Mouse (Mus musculus): ENCODE measurements at regions not wholly inside any gene's neighbourhood (a gene's known extent, or its start where the extent isn't known, plus 50 kb on each side); places are given as distances from the start of the nearest gene placed in this dataset.

GRCm38 (mm10) chr6:143287322-143287721 is 120.3 kb downstream of the Etnk1 start:
- Histone ChIP-seq H3K4me3 (replicated peaks; ENCODE audit: extremely low read depth, low read depth, low read length) (no peak overlapping the region), H3K4me1 (ENCODE audit: control insufficient read depth, insufficient read depth, low read length) (no peaks in the 10 kb centered on the region)
- WGBS, result 92% methylated on average over 15 of the region's 15 CpGs
- no peak for DNase-seq
- TF ChIP-seq CTCF (IDR thresholded peaks at IDR 0.05; ENCODE audit: insufficient read depth, low read length) (no peak), POLR2A (IDR thresholded peaks at IDR 0.05; ENCODE audit: borderline replicate concordance, extremely low read depth, low read depth, low read length) (no peak)

- TF ChIP-seq CTCF (IDR thresholded peaks at IDR 0.05; ENCODE audit: insufficient read depth, low read length) (no peak), POLR2A (IDR thresholded peaks at IDR 0.05; ENCODE audit: borderline replicate concordance, extremely low read depth, low read depth, low read length) (no peak)
- 81% methylated on average over 19 of the region's 19 CpGs for whole genome bisulfite sequencing
- no peak for DNase-seq
- Histone ChIP-seq H3K4me3 (replicated peaks; ENCODE audit: extremely low read depth, low read depth, low read length) (no peak overlapping the region), H3K4me1 (ENCODE audit: control insufficient read depth, insufficient read depth, low read length) (peaks cover 1% of the 10 kb centered on the region; the same call in 1 of the 2 replicates)
Measured at GRCm38 (mm10) chr6:143288491-143289130, 121.6 kb downstream of the Etnk1 start.

GRCm38 (mm10) chr6:143293648-143294047 is 126.6 kb downstream of the Etnk1 start:
- Histone ChIP-seq H3K4me1 (ENCODE audit: control insufficient read depth, insufficient read depth, low read length) (peaks cover 3% of the 10 kb centered on the region; the same call in 1 of the 2 replicates), H3K4me3 (replicated peaks; ENCODE audit: extremely low read depth, low read depth, low read length) (no peak overlapping the region)
- TF ChIP-seq CTCF (IDR thresholded peaks at IDR 0.05; ENCODE audit: insufficient read depth, low read length), result no peak
- TF ChIP-seq POLR2A (IDR thresholded peaks at IDR 0.05; ENCODE audit: borderline replicate concordance, extremely low read depth, low read depth, low read length), result no peak
- WGBS, result 15% methylated on average over 3 of the region's 3 CpGs
- DNase-seq, result no peak

- H3K4me3 ChIP-seq (replicated peaks; ENCODE audit: extremely low read depth, low read depth, low read length), result no peak overlapping the region
- WGBS, result 81% methylated on average over 5 of the region's 5 CpGs
- TF ChIP-seq POLR2A (IDR thresholded peaks at IDR 0.05; ENCODE audit: borderline replicate concordance, extremely low read depth, low read depth, low read length), result no peak
- TF ChIP-seq CTCF (IDR thresholded peaks at IDR 0.05; ENCODE audit: insufficient read depth, low read length), result no peak
- H3K4me1 ChIP-seq (ENCODE audit: control insufficient read depth, insufficient read depth, low read length), result peaks cover 3% of the 10 kb centered on the region; the same call in 1 of the 2 replicates
- DNase-seq, result no peak
Measured at GRCm38 (mm10) chr6:143298391-143298790, 131.4 kb downstream of the Etnk1 start.

- 93% methylated on average over 10 of the region's 10 CpGs for WGBS
- Histone ChIP-seq H3K4me3 (replicated peaks; ENCODE audit: extremely low read depth, low read depth, low read length) (no peak overlapping the region), H3K4me1 (ENCODE audit: control insufficient read depth, insufficient read depth, low read length) (no peaks in the 10 kb centered on the region)
- DNase-seq, result no peak
- TF ChIP-seq CTCF (IDR thresholded peaks at IDR 0.05; ENCODE audit: insufficient read depth, low read length) (no peak), POLR2A (IDR thresholded peaks at IDR 0.05; ENCODE audit: borderline replicate concordance, extremely low read depth, low read depth, low read length) (no peak)
Measured at GRCm38 (mm10) chr6:143301414-143301813, 134.4 kb downstream of the Etnk1 start.

GRCm38 (mm10) chr6:143307327-143307726 is 140.3 kb downstream of the Etnk1 start:
- no peak overlapping the region for H3K4me3 ChIP-seq (replicated peaks; ENCODE audit: extremely low read depth, low read depth, low read length)
- H3K4me1 ChIP-seq (ENCODE audit: control insufficient read depth, insufficient read depth, low read length), result peaks cover 3% of the 10 kb centered on the region
- peak; percentile 29 for DNase-seq
- no peak for TF ChIP-seq POLR2A (IDR thresholded peaks at IDR 0.05; ENCODE audit: borderline replicate concordance, extremely low read depth, low read depth, low read length)
- no peak for TF ChIP-seq CTCF (IDR thresholded peaks at IDR 0.05; ENCODE audit: insufficient read depth, low read length)
- 26% methylated on average over 6 of the region's 6 CpGs for WGBS

- H3K4me3 ChIP-seq (replicated peaks; ENCODE audit: extremely low read depth, low read depth, low read length), result no peak overlapping the region
- no peaks in the 10 kb centered on the region; the same call in none of the 2 replicates for H3K4me1 ChIP-seq (ENCODE audit: control insufficient read depth, insufficient read depth, low read length)
- TF ChIP-seq POLR2A (IDR thresholded peaks at IDR 0.05; ENCODE audit: borderline replicate concordance, extremely low read depth, low read depth, low read length), result no peak
- no peak for TF ChIP-seq CTCF (IDR thresholded peaks at IDR 0.05; ENCODE audit: insufficient read depth, low read length)
- DNase-seq, result peak; percentile 48
- WGBS, result 22% methylated on average over 9 of the region's 9 CpGs
Measured at GRCm38 (mm10) chr6:143315859-143316258, 148.8 kb downstream of the Etnk1 start.

GRCm38 (mm10) chr6:143320426-143320825 is 153.4 kb downstream of the Etnk1 start:
- no peak for DNase-seq
- Histone ChIP-seq H3K4me3 (replicated peaks; ENCODE audit: extremely low read depth, low read depth, low read length) (no peak overlapping the region), H3K4me1 (ENCODE audit: control insufficient read depth, insufficient read depth, low read length) (no peaks in the 10 kb centered on the region; the same call in none of the 2 replicates)
- 35% methylated on average over 7 of the region's 7 CpGs for WGBS
- TF ChIP-seq CTCF (IDR thresholded peaks at IDR 0.05; ENCODE audit: insufficient read depth, low read length) (peak; percentile 31; the same call in 1 of the 2 replicates), POLR2A (IDR thresholded peaks at IDR 0.05; ENCODE audit: borderline replicate concordance, extremely low read depth, low read depth, low read length) (no peak)

GRCm38 (mm10) chr6:143324636-143325035 is 157.6 kb downstream of the Etnk1 start:
- H3K4me3 ChIP-seq (replicated peaks; ENCODE audit: extremely low read depth, low read depth, low read length), result no peak overlapping the region
- no peak for TF ChIP-seq POLR2A (IDR thresholded peaks at IDR 0.05; ENCODE audit: borderline replicate concordance, extremely low read depth, low read depth, low read length)
- no peak for TF ChIP-seq CTCF (IDR thresholded peaks at IDR 0.05; ENCODE audit: insufficient read depth, low read length)
- H3K4me1 ChIP-seq (ENCODE audit: control insufficient read depth, insufficient read depth, low read length), result peaks cover 3% of the 10 kb centered on the region; the same call in 1 of the 2 replicates
- WGBS, result 54% methylated on average over 8 of the region's 8 CpGs
- DNase-seq, result no peak

Data from lung, adult 2 months (tissue).